Mouse (Mus musculus) lung, postnatal 0 days (tissue): Measurements from ENCODE around the gene Hebp2.

Experiments
- CTCF ChIP-seq: IDR thresholded peaks from 2 replicates; pipeline ENCODE4 v1.5.1; 2016; ENCODE audit warnings: antibody characterized with exemption, mild to moderate bottlenecking
- EP300 ChIP-seq: IDR thresholded peaks from 2 replicates; pipeline ENCODE4 v1.6.1; 2016; ENCODE audit warnings: antibody characterized with exemption, mild to moderate bottlenecking, control low read depth

- TF ChIP-seq CTCF: no peak
- no peak for TF ChIP-seq EP300
Measured at GRCm38 (mm10) chr10:18506501-18506946, 39.4 kb downstream of the Hebp2 start.
